ENCODE assay signal across 30 mouse cellular contexts in genomic region chr6:121138338-121139040, GRCm38 (mm10). TPM values are rescaled to one million over a fixed set of nuclear protein-coding genes. Genes with fewer than 3 reads are reported as not detected.
DNase-seq lines count a peak whose midpoint lies in the region; ATAC-seq and TF ChIP-seq lines count a peak whose summit lies in the region.
"Had no signal": no experiment of that assay in that cellular context is flagged by ENCODE, and none has a peak within 500 bp of the region (broad histone marks: within the 10 kb centered on the region; RNA-seq: fewer than 3 reads in every experiment).

No protein-coding gene starts in this region.

- peaks cover 7% of the 10 kb centered on the region for H3K4me1 ChIP-seq in liver, adult 2 months (ENCODE audit: control insufficient read depth, insufficient read depth, low read length)
- H3K4me1 ChIP-seq in liver, embryonic 11.5 days (replicated peaks; ENCODE audit: control insufficient read depth, insufficient read depth, low read length) = no peaks in the 10 kb centered on the region; the same call in 1 of the 2 replicates
- no peaks in the 10 kb centered on the region for H3K4me1 ChIP-seq in lung, postnatal 0 days (ENCODE audit: insufficient read depth, low read depth, low read length)
- no peaks in the 10 kb centered on the region; the same call in 1 of the 2 replicates for H3K4me1 ChIP-seq in stomach, postnatal 0 days (replicated peaks; ENCODE audit: control insufficient read depth, insufficient read depth)
- H3K4me1 ChIP-seq: embryonic facial prominence, embryonic 12.5 days; hindbrain, embryonic 15.5 days; limb, embryonic 12.5 days; midbrain, embryonic 12.5 days; neural tube, embryonic 15.5 days had no signal

- H3K9ac ChIP-seq in liver, adult 2 months (ENCODE audit: low read depth, low read length) = peak overlapping the region; percentile 76
- H3K9ac ChIP-seq in liver, embryonic 11.5 days (ENCODE audit: low read depth, low read length) = no peak overlapping the region
- H3K9ac ChIP-seq in lung, postnatal 0 days (replicated peaks; ENCODE audit: low read depth) = no peak overlapping the region
- H3K9ac ChIP-seq in stomach, postnatal 0 days (ENCODE audit: low read length) = no peak overlapping the region
- H3K9ac ChIP-seq: embryonic facial prominence, embryonic 12.5 days; heart, embryonic 13.5 days; hindbrain, embryonic 15.5 days; limb, embryonic 12.5 days; liver, embryonic 14.5 days; midbrain, embryonic 12.5 days; neural tube, embryonic 15.5 days had no signal

- no peak for TF ChIP-seq POLR2A in liver, adult 2 months (IDR thresholded peaks at IDR 0.05; ENCODE audit: extremely low read depth, insufficient read depth, low read length)
- TF ChIP-seq POLR2A in myocyte (IDR thresholded peaks at IDR 0.05; ENCODE audit: insufficient read length, low read depth) = no peak

- H3K27me3 ChIP-seq in liver, adult 2 months (ENCODE audit: control insufficient read depth, insufficient read depth, low read length) = no peaks in the 10 kb centered on the region
- H3K27me3 ChIP-seq in liver, embryonic 11.5 days (replicated peaks; ENCODE audit: control insufficient read depth, insufficient read depth, low read length) = peaks cover 10% of the 10 kb centered on the region
- H3K27me3 ChIP-seq in lung, postnatal 0 days (replicated peaks; ENCODE audit: insufficient read depth, low read length) = 0 out of 2 replicates have a peak, but pooled peaks cover 9% of the 10 kb centered on the region
- no peaks in the 10 kb centered on the region for H3K27me3 ChIP-seq in myocyte (ENCODE audit: control insufficient read depth, insufficient read depth, insufficient read length)
- no peaks in the 10 kb centered on the region for H3K27me3 ChIP-seq in stomach, postnatal 0 days (ENCODE audit: control insufficient read depth, insufficient read depth, low read length)
- H3K27me3 ChIP-seq: embryonic facial prominence, embryonic 12.5 days; heart, embryonic 13.5 days; hindbrain, embryonic 15.5 days; midbrain, embryonic 12.5 days; neural tube, embryonic 15.5 days; Patski had no signal

- H3K4me3 ChIP-seq in liver, adult 2 months (ENCODE audit: insufficient read depth, low read depth, low read length) = peak overlapping the region; percentile 46
- no peak overlapping the region for H3K4me3 ChIP-seq in liver, embryonic 11.5 days (ENCODE audit: low read depth, low read length)
- no peak overlapping the region for H3K4me3 ChIP-seq in lung, postnatal 0 days (ENCODE audit: low read depth, low read length)
- H3K4me3 ChIP-seq in myocyte = no peak overlapping the region
- H3K4me3 ChIP-seq in stomach, postnatal 0 days (ENCODE audit: low read depth, low read length) = no peak overlapping the region
- H3K4me3 ChIP-seq: embryonic facial prominence, embryonic 12.5 days; heart, embryonic 13.5 days; hindbrain, embryonic 15.5 days; left cerebral cortex, adult 2 months; limb, embryonic 12.5 days; midbrain, embryonic 12.5 days; neural tube, embryonic 15.5 days had no signal

- DNase-seq in liver, adult 2 months (ENCODE audit: extremely low read depth, low read depth, low spot score) = peak; percentile 92
- DNase-seq in liver, embryonic 11.5 days (ENCODE audit: low spot score) = no peak
- DNase-seq in lung, postnatal 0 days (ENCODE audit: low spot score) = peak; percentile 69
- no peak for DNase-seq in lung, postnatal 4 days
- DNase-seq in stomach, postnatal 0 days (ENCODE audit: low spot score) = peak; percentile 44
- no peak for DNase-seq in layer of hippocampus, postnatal 25 days (ENCODE audit: extremely low spot score in 1 of 2, low spot score in 1 of 2)
- DNase-seq in layer of hippocampus, adult 9-11 months = no peak
- DNase-seq: adrenal gland, postnatal 14 days; cerebellum, adult 11 months; cerebellum, adult 9-10 months; embryo, embryonic 11 days; gastrocnemius, postnatal 36 days; heart, adult 18-20 months; heart, postnatal 10 days; kidney, postnatal 14 days; lung, postnatal 10 days; retina, postnatal 1 day; right cerebral cortex, postnatal 14 days had no signal

- WGBS in liver, adult 2 months = 26% methylated on average over 12 of the region's 12 CpGs
- 70% methylated on average over 12 of the region's 12 CpGs for WGBS in liver, embryonic 11.5 days
- 55% methylated on average over 12 of the region's 12 CpGs for WGBS in lung, postnatal 0 days
- 55% methylated on average over 12 of the region's 12 CpGs for WGBS in stomach, postnatal 0 days

- no peaks in the 10 kb centered on the region for H3K79me2 ChIP-seq in liver, adult 2 months (ENCODE audit: control insufficient read depth, insufficient read depth, low read length)
- no peaks in the 10 kb centered on the region for H3K79me2 ChIP-seq in myocyte (ENCODE audit: control insufficient read depth, insufficient read depth)

- TF ChIP-seq EP300 in lung, postnatal 0 days (IDR thresholded peaks at IDR 0.05) = no peak
- no peak for TF ChIP-seq EP300 in stomach, postnatal 0 days (optimal IDR thresholded peaks at IDR 0.05)

- peak overlapping the region; percentile 91 for H3K27ac ChIP-seq in liver, adult 2 months (replicated peaks; ENCODE audit: insufficient read depth, low read depth, low read length)
- no peak overlapping the region for H3K27ac ChIP-seq in liver, embryonic 11.5 days (ENCODE audit: low read depth, low read length)
- no peak overlapping the region for H3K27ac ChIP-seq in lung, postnatal 0 days (ENCODE audit: low read length)
- no peak overlapping the region for H3K27ac ChIP-seq in stomach, postnatal 0 days (replicated peaks)
- H3K27ac ChIP-seq: embryonic facial prominence, embryonic 12.5 days; heart, embryonic 13.5 days; hindbrain, embryonic 15.5 days; left cerebral cortex, adult 2 months; limb, embryonic 12.5 days; liver, embryonic 14.5 days; midbrain, embryonic 12.5 days; neural tube, embryonic 15.5 days had no signal

- no peak overlapping the region for H3K4me2 ChIP-seq in liver, embryonic 11.5 days
- H3K4me2 ChIP-seq in lung, postnatal 0 days (replicated peaks; ENCODE audit: low read depth, low read length) = no peak overlapping the region
- peak overlapping the region; percentile 1 for H3K4me2 ChIP-seq in myocyte (ENCODE audit: low read depth)
- H3K4me2 ChIP-seq in stomach, postnatal 0 days (replicated peaks; ENCODE audit: low read depth) = no peak overlapping the region
- H3K4me2 ChIP-seq: embryonic facial prominence, embryonic 12.5 days; heart, embryonic 13.5 days; hindbrain, embryonic 15.5 days; limb, embryonic 12.5 days; midbrain, embryonic 12.5 days; neural tube, embryonic 15.5 days had no signal

- TF ChIP-seq CTCF in liver, adult 2 months (IDR thresholded peaks at IDR 0.05; ENCODE audit: low read depth, low read length) = no peak
- no peak for TF ChIP-seq CTCF in lung, postnatal 0 days (IDR thresholded peaks at IDR 0.05)
- TF ChIP-seq CTCF in stomach, postnatal 0 days (IDR thresholded peaks at IDR 0.05; ENCODE audit: low read depth) = no peak

- no peak for ATAC-seq in liver, embryonic 11.5 days (replicated peaks; ENCODE audit: low FRiP score)
- peak; percentile 86 for ATAC-seq in lung, postnatal 0 days
- peak; percentile 92 for ATAC-seq in stomach, postnatal 0 days (ENCODE audit: low FRiP score, low TSS enrichment)
- ATAC-seq: forebrain, embryonic 14.5 days; Patski had no signal

- no peak overlapping the region for H3ac ChIP-seq in myocyte (ENCODE audit: control insufficient read depth, insufficient read length)

- no peaks in the 10 kb centered on the region for H3K9me3 ChIP-seq in liver, embryonic 11.5 days (ENCODE audit: control insufficient read depth, low read length)
- no peaks in the 10 kb centered on the region for H3K9me3 ChIP-seq in lung, postnatal 0 days (ENCODE audit: low read length)
- no peaks in the 10 kb centered on the region for H3K9me3 ChIP-seq in stomach, postnatal 0 days (ENCODE audit: control insufficient read depth, low read length)
- H3K9me3 ChIP-seq: embryonic facial prominence, embryonic 12.5 days; G1E; heart, embryonic 13.5 days; hindbrain, embryonic 15.5 days; limb, embryonic 12.5 days; midbrain, embryonic 12.5 days; neural tube, embryonic 15.5 days had no signal

- H3K36me3 ChIP-seq in liver, adult 2 months (ENCODE audit: control insufficient read depth, insufficient read depth, low read length) = no peaks in the 10 kb centered on the region
- no peaks in the 10 kb centered on the region for H3K36me3 ChIP-seq in liver, embryonic 11.5 days (ENCODE audit: control insufficient read depth, insufficient read depth, low read length)
- no peaks in the 10 kb centered on the region for H3K36me3 ChIP-seq in lung, postnatal 0 days (ENCODE audit: insufficient read depth, low read length)
- H3K36me3 ChIP-seq in myocyte (ENCODE audit: control insufficient read depth, insufficient read depth) = no peaks in the 10 kb centered on the region
- no peaks in the 10 kb centered on the region for H3K36me3 ChIP-seq in stomach, postnatal 0 days (ENCODE audit: control insufficient read depth, insufficient read depth, low read length)
- H3K36me3 ChIP-seq: embryonic facial prominence, embryonic 12.5 days; G1E; heart, embryonic 13.5 days; hindbrain, embryonic 15.5 days; limb, embryonic 12.5 days; midbrain, embryonic 12.5 days; neural tube, embryonic 15.5 days had no signal

TF ChIP-seq in myocyte, 11 proteins besides CTCF, POLR2A, EP300 and RAD21 (continues in another document):
- TF ChIP-seq POLR2AphosphoS2 (IDR thresholded peaks at IDR 0.05; ENCODE audit: insufficient read length, low read depth) (no peak), SRF (IDR thresholded peaks at IDR 0.05; ENCODE audit: control insufficient read depth, insufficient read length, low read depth) (no peak), TCF12 (IDR thresholded peaks at IDR 0.05; ENCODE audit: insufficient read depth, poor library complexity, severe bottlenecking) (no peak), E2F4 (IDR thresholded peaks at IDR 0.05; ENCODE audit: insufficient read depth) (no peak), USF1 (IDR thresholded peaks at IDR 0.05; ENCODE audit: low read depth) (no peak), CEBPB (IDR thresholded peaks at IDR 0.05; ENCODE audit: insufficient read depth, poor library complexity, severe bottlenecking) (no peak)

RNA-seq across cellular contexts. Expression of gene Mical3, which starts 7.7 kb away (rescaled TPM):
- total RNA-seq in liver, adult 2 months (2014; rRNA removed) = 5.8 and 9.0 TPM in 2 replicates
- polyA plus RNA-seq in liver, adult 2 months (2012; rRNA removed) = 7.9 and 8.8 TPM in 2 replicates
- 16.6 and 20.2 TPM in 2 replicates for polyA plus RNA-seq in liver, embryonic 11.5 days (2014; fragmentation: Nextera tagmentation; extraction: Ambion mirVana)
- polyA plus RNA-seq in lung, postnatal 0 days (2015; fragmentation: Nextera tagmentation; extraction: Ambion mirVana) = 12.6 and 12.8 TPM in 2 replicates
- 17.7 TPM for polyA plus RNA-seq in myocyte (2012; fragmentation: generic; extraction: Trizol)
- polyA plus RNA-seq in stomach, postnatal 0 days (2015; fragmentation: Nextera tagmentation; extraction: Ambion mirVana) = 4.1 and 4.5 TPM in 2 replicates
- total RNA-seq in layer of hippocampus, postnatal 25 days (2021) = 10 to 100 TPM; 75.0 to 88.0 TPM

RNA-seq across cellular contexts. Expression of gene Pex26, which starts 45.0 kb away (rescaled TPM):
- 10.0 and 13.2 TPM in 2 replicates for total RNA-seq in liver, adult 2 months (2014; rRNA removed)
- 20.4 and 23.5 TPM in 2 replicates for polyA plus RNA-seq in liver, adult 2 months (2012; rRNA removed)
- 6.0 and 6.3 TPM in 2 replicates for polyA plus RNA-seq in liver, embryonic 11.5 days (2014; fragmentation: Nextera tagmentation; extraction: Ambion mirVana)
- 5.9 and 6.2 TPM in 2 replicates for polyA plus RNA-seq in lung, postnatal 0 days (2015; fragmentation: Nextera tagmentation; extraction: Ambion mirVana)
- 2.0 TPM for polyA plus RNA-seq in myocyte (2012; fragmentation: generic; extraction: Trizol)
- 6.2 and 6.5 TPM in 2 replicates for polyA plus RNA-seq in stomach, postnatal 0 days (2015; fragmentation: Nextera tagmentation; extraction: Ambion mirVana)
- 10 to 100 TPM; 11.0 to 11.9 TPM for total RNA-seq in layer of hippocampus, postnatal 25 days (2021)

Comparison
In these comparisons a context has a peak if more than half of its experiments do, and no peak if none do; other contexts are left out.
1. DNase-seq: peak in liver, adult 2 months (single experiment), lung, postnatal 0 days (single experiment) and stomach, postnatal 0 days (single experiment); none in liver, embryonic 11.5 days (single experiment), lung, postnatal 4 days (0 of 2), layer of hippocampus, postnatal 25 days (0 of 2) and layer of hippocampus, adult 9-11 months (single experiment).